Mouse (Mus musculus): Measurements from ENCODE around the gene Slc4a1ap.

- TF ChIP-seq POLR2AphosphoS5 (IDR thresholded peaks at IDR 0.05; ENCODE audit: insufficient replicate concordance, low read depth, low read length) (no peak), CTCF (IDR thresholded peaks at IDR 0.05; ENCODE audit: low read depth, low read length) (no peak), GATA1 (IDR thresholded peaks at IDR 0.05; ENCODE audit: borderline replicate concordance, low read length) (no peak), TAL1 (conservative IDR thresholded peaks at IDR 0.05; ENCODE audit: low read depth, low read length) (no peak)
These were observed 33.6 kb downstream of the Slc4a1ap start for GRCm38 (mm10) chr5:31560352-31560751.
